Mouse (Mus musculus): Measurements from ENCODE around the gene Hbq1b.
"Not testable (repeated sequence)": the region's sequence is repeated elsewhere in the genome, so short reads cannot be mapped to it uniquely, and the experiment has no call there.

- TF ChIP-seq EP300, CTCF (IDR thresholded peaks at IDR 0.05): not testable (repeated sequence)
Observed at GRCm38 (mm10) chr11:32296203-32296602, 9.4 kb downstream of the Hbq1b start, which contains the start of gene Hba-a2.
